Mouse (Mus musculus) myocyte (in vitro differentiated cells): Measurements from ENCODE around the gene Pou4f2.

Experiments used
- CEBPB ChIP-seq: IDR thresholded peaks from 2 replicates; pipeline ENCODE4 v1.6.1; 2011; ENCODE audit warnings: mild to moderate bottlenecking, moderate library complexity; ENCODE audit not compliant: poor library complexity, insufficient read depth, severe bottlenecking
- E2F4 ChIP-seq: IDR thresholded peaks from one replicate; pipeline ENCODE4 v1.6.1; 2011; ENCODE audit warnings: mild to moderate bottlenecking, control low read depth, moderate library complexity; ENCODE audit not compliant: insufficient read depth
- MAX ChIP-seq: IDR thresholded peaks from one replicate; pipeline ENCODE4 v1.6.1; 2011; ENCODE audit warnings: low read depth, mild to moderate bottlenecking, control low read depth
- MYOD1 ChIP-seq, 3 experiments: IDR thresholded peaks; one replicate each; pipeline ENCODE4 v1.6.1; 2011; ENCODE audit warnings: control low read depth in 2 of 3, low read depth in 2 of 3, mild to moderate bottlenecking in 2 of 3, moderate library complexity in 1 of 3; ENCODE audit not compliant: insufficient read length in 2 of 3, control insufficient read depth in 1 of 3
- MYOG ChIP-seq, 3 experiments: IDR thresholded peaks; one replicate each; pipeline ENCODE4 v1.6.1; 2011; ENCODE audit warnings: control low read depth in 2 of 3, low read depth in 2 of 3, mild to moderate bottlenecking in 2 of 3; ENCODE audit not compliant: insufficient read length in 2 of 3, control insufficient read depth in 1 of 3, insufficient read depth in 1 of 3
- POLR2A ChIP-seq: IDR thresholded peaks from one replicate; pipeline ENCODE4 v1.6.1; 2011; ENCODE audit warnings: low read depth, mild to moderate bottlenecking, control low read depth, moderate library complexity; ENCODE audit not compliant: insufficient read length
- POLR2AphosphoS2 ChIP-seq: IDR thresholded peaks from one replicate; pipeline ENCODE4 v1.6.1; 2011; ENCODE audit warnings: low read depth, control low read depth; ENCODE audit not compliant: insufficient read length
- REST ChIP-seq: IDR thresholded peaks from one replicate; pipeline ENCODE4 v1.6.1; 2011; ENCODE audit warnings: mild to moderate bottlenecking, control low read depth, moderate library complexity; ENCODE audit not compliant: insufficient read depth, insufficient read length
- SRF ChIP-seq: IDR thresholded peaks from one replicate; pipeline ENCODE4 v1.6.1; 2011; ENCODE audit warnings: low read depth; ENCODE audit not compliant: control insufficient read depth, insufficient read length
- TCF12 ChIP-seq: IDR thresholded peaks from one replicate; pipeline ENCODE4 v1.6.1; 2011; ENCODE audit warnings: mild to moderate bottlenecking, control low read depth; ENCODE audit not compliant: poor library complexity, insufficient read depth, severe bottlenecking
- TCF3 ChIP-seq: IDR thresholded peaks from one replicate; pipeline ENCODE4 v1.6.1; 2011; ENCODE audit warnings: low read depth, control low read depth; ENCODE audit not compliant: insufficient read length
- USF1 ChIP-seq: IDR thresholded peaks from one replicate; pipeline ENCODE4 v1.6.1; 2011; ENCODE audit warnings: low read depth, mild to moderate bottlenecking, control low read depth, moderate library complexity

- TF ChIP-seq USF1, result no peak
- no peak for TF ChIP-seq POLR2A
- TF ChIP-seq POLR2AphosphoS2, result no peak
- TF ChIP-seq E2F4, result no peak
- TF ChIP-seq MAX, result no peak
- no peak for TF ChIP-seq MYOG (IDR thresholded peaks at IDR 0.05; ENCODE audit: control insufficient read depth in 1 of 3, insufficient read depth in 1 of 3, insufficient read length in 2 of 3, low read depth in 2 of 3)
- no peak for TF ChIP-seq TCF12
- TF ChIP-seq TCF3, result no peak
- TF ChIP-seq CEBPB, result no peak
- TF ChIP-seq MYOD1 (IDR thresholded peaks at IDR 0.05; ENCODE audit: control insufficient read depth in 1 of 3, insufficient read length in 2 of 3, low read depth in 2 of 3), result no peak
- no peak for TF ChIP-seq REST
- no peak for TF ChIP-seq SRF
Measured at GRCm38 (mm10) chr8:78420101-78420503, 16.3 kb downstream of the Pou4f2 start.
